Mouse (Mus musculus) testis, adult 2 months (tissue): ENCODE results near the gene Tbc1d8b.

Experiments used
- CTCF ChIP-seq: fragments of 200-500 bp; IDR thresholded peaks from 2 replicates; pipeline ENCODE4 v1.5.1; 2012; ENCODE audit warnings: low read depth, mild to moderate bottlenecking, inconsistent platforms, low read length, moderate library complexity; ENCODE audit not compliant: control insufficient read depth, insufficient read depth, insufficient replicate concordance
- POLR2A ChIP-seq: fragments of 200-500 bp; IDR thresholded peaks from 2 replicates; pipeline ENCODE4 v1.6.1; 2012; ENCODE audit warnings: low read depth, mild to moderate bottlenecking, inconsistent platforms, low read length, moderate library complexity; ENCODE audit not compliant: control insufficient read depth

DNA sequence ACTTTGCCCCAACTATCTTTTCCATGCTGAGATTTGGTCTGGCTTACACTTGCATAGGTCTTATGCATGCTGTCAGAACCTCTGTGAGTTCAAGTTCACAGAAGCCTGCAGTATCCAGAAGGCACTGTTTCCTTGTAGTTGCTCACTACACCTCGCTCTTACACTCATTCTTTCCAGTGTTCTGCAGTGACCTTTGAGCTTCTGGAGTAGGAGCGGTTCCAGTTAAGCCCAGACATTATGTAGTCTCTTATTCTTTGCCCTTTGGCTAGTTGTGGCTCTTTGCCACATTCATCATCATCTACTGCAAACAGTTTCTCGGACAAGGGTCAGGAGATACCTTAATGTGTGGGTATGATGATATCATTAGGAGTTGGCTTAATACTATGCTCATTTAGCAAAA lies 45.7 kb downstream of the Tbc1d8b start:
- TF ChIP-seq CTCF: no peak
- no peak for TF ChIP-seq POLR2A
